Mouse (Mus musculus) kidney, adult 2 months (tissue): ENCODE data around the gene Anp32a. TPM values are rescaled to one million over a fixed set of nuclear protein-coding genes. Genes with fewer than 3 reads are reported as not detected.

Experiments used
- DNase-seq: peaks from one replicate; pipeline ENCODE4 v3.0.0; 2021
- H3K27ac ChIP-seq: fragments of 200-500 bp; 2 replicates; pipeline ENCODE4 v1.5.1; 2012; ENCODE audit warnings: low read depth, low read length, control low read depth, inconsistent platforms; ENCODE audit not compliant: insufficient read depth
- H3K27me3 ChIP-seq: fragments of 200-500 bp; replicated peaks from 2 replicates; pipeline ENCODE4 v1.6.1; 2012; ENCODE audit warnings: mild to moderate bottlenecking, moderate library complexity, low read length, inconsistent platforms; ENCODE audit not compliant: control insufficient read depth, insufficient read depth
- H3K36me3 ChIP-seq: fragments of 200-500 bp; 2 replicates; pipeline ENCODE4 v1.6.1; 2012; ENCODE audit warnings: mild to moderate bottlenecking, moderate library complexity, low read length, inconsistent platforms; ENCODE audit not compliant: control insufficient read depth, insufficient read depth
- H3K4me1 ChIP-seq: fragments of 200-500 bp; 2 replicates; pipeline ENCODE4 v1.6.1; 2011; ENCODE audit warnings: low read length; ENCODE audit not compliant: control insufficient read depth, insufficient read depth
- H3K4me3 ChIP-seq: fragments of 200-500 bp; 2 replicates; pipeline ENCODE4 v1.5.1; 2011; ENCODE audit warnings: mild to moderate bottlenecking, low read depth, low read length, control low read depth; ENCODE audit not compliant: insufficient read depth
- CTCF ChIP-seq: fragments of 200-500 bp; conservative IDR thresholded peaks from 2 replicates; pipeline ENCODE4 v1.5.1; 2011; ENCODE audit warnings: low read depth, mild to moderate bottlenecking, control low read depth, low read length, moderate library complexity, mixed read lengths; ENCODE audit not compliant: insufficient read depth, insufficient read length
- POLR2A ChIP-seq: fragments of 200-500 bp; IDR thresholded peaks from one replicate; pipeline ENCODE4 v1.6.1; 2011; ENCODE audit warnings: low read depth, low read length, control low read depth
- WGBS: fragments of 180-500 bp; shearing (Covaris S2); methylation state at CpG from one replicate; pipeline ENCODE4 v1.1.7; 2018; 5-methylcytosine and 5-hydroxymethylcytosine counted together
- polyA plus RNA-seq: library from polyadenylated mRNA; depleted of rRNA; stranded (reverse); fragments of >200 nt; gene quantifications from 2 replicates; pipeline ENCODE4 v1.2.3, GENCODE M21; 2012; rRNA removed

The Anp32a gene
- polyA plus RNA-seq, 1 experiment: 61.3 TPM

GRCm38 (mm10) chr9:62425265-62425664 lies 84.2 kb downstream of the Anp32a start:
- WGBS: 24% methylated on average over 5 of the region's 5 CpGs

GRCm38 (mm10) chr9:62426021-62426420 lies 84.9 kb downstream of the Anp32a start:
- no peak for DNase-seq
- WGBS: 66% methylated on average over 19 of the region's 19 CpGs
- H3K4me3 ChIP-seq: no peak overlapping the region
- TF ChIP-seq CTCF (no peak), POLR2A (no peak)
- no peak overlapping the region; the same call in 1 of the 2 replicates for H3K27ac ChIP-seq
- no peaks in the 10 kb centered on the region for H3K36me3 ChIP-seq
- peaks cover 18% of the 10 kb centered on the region for H3K4me1 ChIP-seq
- H3K27me3 ChIP-seq: no peaks in the 10 kb centered on the region

More at GRCm38 (mm10) chr9:62425265-62425664, 84.2 kb downstream of the Anp32a start:
- Histone ChIP-seq H3K27ac (peak overlapping the region; percentile 59), H3K4me3 (no peak overlapping the region), H3K27me3 (no peaks in the 10 kb centered on the region), H3K4me1 (peaks cover 18% of the 10 kb centered on the region), H3K36me3 (no peaks in the 10 kb centered on the region)
- TF ChIP-seq POLR2A (no peak), CTCF (no peak)
- peak; percentile 67 for DNase-seq

- DNase-seq: no peak
- H3K36me3 ChIP-seq: no peaks in the 10 kb centered on the region
- H3K27me3 ChIP-seq: no peaks in the 10 kb centered on the region
- WGBS: 89% methylated on average over 6 of the region's 6 CpGs
- peaks cover 18% of the 10 kb centered on the region for H3K4me1 ChIP-seq
- H3K27ac ChIP-seq: peak overlapping the region; percentile 2; the same call in 1 of the 2 replicates
- no peak overlapping the region for H3K4me3 ChIP-seq
- TF ChIP-seq CTCF: no peak
- no peak for TF ChIP-seq POLR2A
Observed at GRCm38 (mm10) chr9:62426531-62426930, 85.4 kb downstream of the Anp32a start.

GRCm38 (mm10) chr9:62427010-62427409 lies 85.9 kb downstream of the Anp32a start:
- no peak overlapping the region for H3K4me3 ChIP-seq
- DNase-seq: peak; percentile 84
- H3K27ac ChIP-seq: peak overlapping the region; percentile 2; the same call in 1 of the 2 replicates
- no peaks in the 10 kb centered on the region for H3K36me3 ChIP-seq
- 60% methylated on average over 8 of the region's 8 CpGs for WGBS
- no peak for TF ChIP-seq CTCF
- no peak for TF ChIP-seq POLR2A
- no peaks in the 10 kb centered on the region for H3K27me3 ChIP-seq
- H3K4me1 ChIP-seq: peaks cover 18% of the 10 kb centered on the region

Other genes with a start within 250 kb of the Anp32a start
- 3.1 and 3.3 TPM in 2 replicates for gene Glce, start 218.6 kb upstream of the Anp32a start, polyA plus RNA-seq
- 0.08 TPM in 1 of 2 replicates, not detected in the other for gene Spesp1, start 59.1 kb upstream of the Anp32a start, polyA plus RNA-seq
- gene Coro2b, start 195.8 kb downstream of the Anp32a start, polyA plus RNA-seq: 9.8 and 11.0 TPM in 2 replicates